ENCODE assay signal across 22 mouse cellular contexts in genomic region chr9:23262851-23263250, GRCm38 (mm10). TPM values are rescaled to one million over a fixed set of nuclear protein-coding genes. Genes with fewer than 3 reads are reported as not detected.
DNase-seq lines count a peak whose midpoint lies in the region; ATAC-seq and TF ChIP-seq lines count a peak whose summit lies in the region.
"Had no signal": no experiment of that assay in that cellular context is flagged by ENCODE, and none has a peak within 500 bp of the region (broad histone marks: within the 10 kb centered on the region; RNA-seq: fewer than 3 reads in every experiment).

No protein-coding gene starts in this region.

- H3K9me3 ChIP-seq in embryonic facial prominence, embryonic 11.5 days (replicated peaks; ENCODE audit: control insufficient read depth, low read length): no peaks in the 10 kb centered on the region
- H3K9me3 ChIP-seq in embryonic facial prominence, embryonic 10.5 days: peaks cover 7% of the 10 kb centered on the region; the same call in 1 of the 2 replicates
- H3K9me3 ChIP-seq in liver, postnatal 0 days (ENCODE audit: low read length): no peaks in the 10 kb centered on the region
- H3K9me3 ChIP-seq: embryonic facial prominence, embryonic 12.5 days had no signal

- no peak for TF ChIP-seq EP300 in liver, postnatal 0 days (IDR thresholded peaks at IDR 0.05; ENCODE audit: low read depth)

- no peak overlapping the region for H3K4me2 ChIP-seq in embryonic facial prominence, embryonic 11.5 days (ENCODE audit: low read depth, low read length)
- H3K4me2 ChIP-seq in liver, postnatal 0 days (ENCODE audit: low read depth, low read length): no peak overlapping the region
- H3K4me2 ChIP-seq: embryonic facial prominence, embryonic 12.5 days; forebrain, embryonic 13.5 days; forebrain, embryonic 15.5 days had no signal

- H3K27me3 ChIP-seq in embryonic facial prominence, embryonic 11.5 days (ENCODE audit: control insufficient read depth, insufficient read depth, low read length): no peaks in the 10 kb centered on the region
- no peaks in the 10 kb centered on the region for H3K27me3 ChIP-seq in embryonic facial prominence, embryonic 10.5 days (replicated peaks; ENCODE audit: low read depth, poor library complexity, severe bottlenecking)
- 0 out of 2 replicates have a peak, but pooled peaks cover 3% of the 10 kb centered on the region for H3K27me3 ChIP-seq in liver, adult 2 months (ENCODE audit: control insufficient read depth, insufficient read depth, low read length)
- no peaks in the 10 kb centered on the region for H3K27me3 ChIP-seq in liver, postnatal 0 days (ENCODE audit: insufficient read depth, low read length)
- H3K27me3 ChIP-seq: embryonic facial prominence, embryonic 12.5 days; forebrain, embryonic 13.5 days; forebrain, embryonic 15.5 days; Patski had no signal

- peak; percentile 42 for DNase-seq in embryonic facial prominence, embryonic 11.5 days (ENCODE audit: low spot score)
- DNase-seq in embryonic facial prominence, embryonic 10.5 days (ENCODE audit: low spot score): no peak
- DNase-seq in liver, adult 2 months (ENCODE audit: extremely low read depth, low read depth, low spot score): peak; percentile 44
- no peak for DNase-seq in liver, postnatal 0 days
- peak; percentile 98 for DNase-seq in adipocyte (ENCODE audit: low spot score)
- no peak for DNase-seq in layer of hippocampus, postnatal 10 days (ENCODE audit: low spot score in 2 of 2)
- DNase-seq in left cerebral cortex, adult 9 months (ENCODE audit: low spot score in 2 of 2): no peak
- DNase-seq: adrenal gland, adult 2 months; adrenal gland, postnatal 10 days; adrenal gland, postnatal 25 days; cerebellum, adult 11-12 months; cerebellum, adult 2 months; cerebellum, adult 9-10 months; cerebellum, postnatal 10 days; cerebellum, postnatal 25 days; forebrain, postnatal 0 days had no signal

- no peak overlapping the region for H3K4me3 ChIP-seq in embryonic facial prominence, embryonic 11.5 days (ENCODE audit: low read depth, low read length)
- H3K4me3 ChIP-seq in embryonic facial prominence, embryonic 10.5 days: no peak overlapping the region
- no peak overlapping the region for H3K4me3 ChIP-seq in liver, adult 2 months (ENCODE audit: insufficient read depth, low read depth, low read length)
- H3K4me3 ChIP-seq in liver, postnatal 0 days (ENCODE audit: low read depth, low read length): no peak overlapping the region
- H3K4me3 ChIP-seq: embryonic facial prominence, embryonic 12.5 days; forebrain, embryonic 13.5 days; forebrain, embryonic 15.5 days had no signal

- WGBS in embryonic facial prominence, embryonic 11.5 days: 69% methylated on average over 7 of the region's 7 CpGs
- 77% methylated on average over 7 of the region's 7 CpGs for WGBS in embryonic facial prominence, embryonic 10.5 days
- WGBS in liver, adult 2 months: 66% methylated on average over 7 of the region's 7 CpGs
- WGBS in liver, postnatal 0 days (ENCODE audit: insufficient replicate concordance): 69% methylated on average over 7 of the region's 7 CpGs

- H3K9ac ChIP-seq in embryonic facial prominence, embryonic 11.5 days (replicated peaks; ENCODE audit: low read length): no peak overlapping the region
- no peak overlapping the region for H3K9ac ChIP-seq in liver, adult 2 months (ENCODE audit: low read depth, low read length)
- no peak overlapping the region for H3K9ac ChIP-seq in liver, postnatal 0 days (replicated peaks)
- H3K9ac ChIP-seq: embryonic facial prominence, embryonic 12.5 days; forebrain, embryonic 13.5 days; forebrain, embryonic 15.5 days; forebrain, postnatal 0 days had no signal

- no peak for ATAC-seq in embryonic facial prominence, embryonic 11.5 days (replicated peaks; ENCODE audit: insufficient number of reproducible peaks, low FRiP score, low TSS enrichment, low read depth)
- no peak for ATAC-seq in liver, postnatal 0 days
- ATAC-seq: activated CD4-positive, CD25-positive, alpha-beta regulatory T cell, adult 4 months; forebrain, embryonic 13.5 days; forebrain, embryonic 15.5 days; forebrain, postnatal 0 days; Patski had no signal

- TF ChIP-seq POLR2A in liver, adult 2 months (IDR thresholded peaks at IDR 0.05; ENCODE audit: extremely low read depth, insufficient read depth, low read length): no peak

- TF ChIP-seq CTCF in liver, adult 2 months (IDR thresholded peaks at IDR 0.05; ENCODE audit: low read depth, low read length): no peak
- TF ChIP-seq CTCF in liver, postnatal 0 days (IDR thresholded peaks at IDR 0.05; ENCODE audit: low read depth): no peak

- H3K4me1 ChIP-seq in embryonic facial prominence, embryonic 11.5 days (ENCODE audit: control insufficient read depth, insufficient read depth, low read length): no peaks in the 10 kb centered on the region
- H3K4me1 ChIP-seq in embryonic facial prominence, embryonic 10.5 days: peaks cover 4% of the 10 kb centered on the region; the same call in 1 of the 2 replicates
- no peaks in the 10 kb centered on the region; the same call in 1 of the 2 replicates for H3K4me1 ChIP-seq in liver, adult 2 months (ENCODE audit: control insufficient read depth, insufficient read depth, low read length)
- no peaks in the 10 kb centered on the region for H3K4me1 ChIP-seq in liver, postnatal 0 days (ENCODE audit: insufficient read depth)
- H3K4me1 ChIP-seq: embryonic facial prominence, embryonic 12.5 days; forebrain, embryonic 15.5 days had no signal

- no peak overlapping the region for H3K27ac ChIP-seq in embryonic facial prominence, embryonic 11.5 days (replicated peaks; ENCODE audit: low read depth, low read length)
- H3K27ac ChIP-seq in embryonic facial prominence, embryonic 10.5 days (replicated peaks): no peak overlapping the region
- H3K27ac ChIP-seq in liver, adult 2 months (replicated peaks; ENCODE audit: insufficient read depth, low read depth, low read length): no peak overlapping the region
- H3K27ac ChIP-seq in liver, postnatal 0 days (ENCODE audit: low read depth): no peak overlapping the region
- H3K27ac ChIP-seq: embryonic facial prominence, embryonic 12.5 days; forebrain, embryonic 13.5 days; forebrain, embryonic 15.5 days had no signal

- no peaks in the 10 kb centered on the region for H3K36me3 ChIP-seq in embryonic facial prominence, embryonic 11.5 days (replicated peaks; ENCODE audit: control insufficient read depth, insufficient read depth, low read depth, low read length)
- no peaks in the 10 kb centered on the region for H3K36me3 ChIP-seq in embryonic facial prominence, embryonic 10.5 days (replicated peaks)
- no peaks in the 10 kb centered on the region for H3K36me3 ChIP-seq in liver, adult 2 months (ENCODE audit: control insufficient read depth, insufficient read depth, low read length)
- no peaks in the 10 kb centered on the region for H3K36me3 ChIP-seq in liver, postnatal 0 days (replicated peaks; ENCODE audit: insufficient read depth, low read length)
- H3K36me3 ChIP-seq: embryonic facial prominence, embryonic 12.5 days had no signal

- no peaks in the 10 kb centered on the region for H3K79me2 ChIP-seq in liver, adult 2 months (ENCODE audit: control insufficient read depth, insufficient read depth, low read length)

RNA-seq across cellular contexts. Expression of gene Bmper, which starts 40.0 kb away (rescaled TPM):
- 9.6 and 10.8 TPM in 2 replicates for polyA plus RNA-seq in embryonic facial prominence, embryonic 11.5 days (2014; fragmentation: Nextera tagmentation; extraction: Ambion mirVana)
- polyA plus RNA-seq in embryonic facial prominence, embryonic 10.5 days (2016; fragmentation: Nextera tagmentation; extraction: Ambion mirVana): 2.6 and 4.5 TPM in 2 replicates
- 1.2 and 2.1 TPM in 2 replicates for total RNA-seq in liver, adult 2 months (2014; rRNA removed)
- polyA plus RNA-seq in liver, adult 2 months (2012; rRNA removed): 0.23 and 0.57 TPM in 2 replicates
- 0.60 and 0.72 TPM in 2 replicates for polyA plus RNA-seq in liver, postnatal 0 days (2015; fragmentation: Nextera tagmentation; extraction: Ambion mirVana)
- total RNA-seq in layer of hippocampus, postnatal 10 days (2021): 10 to 100 TPM in 1 of 2 experiments, 1 to 10 TPM in 1; 7.9 to 10.1 TPM
- total RNA-seq: MEL had no signal
- polyA plus RNA-seq: activated CD4-positive, CD25-positive, alpha-beta regulatory T cell, adult 4 months had no signal

Comparison
In these comparisons a context has a peak if more than half of its experiments do, and no peak if none do; other contexts are left out.
1. DNase-seq: peak in embryonic facial prominence, embryonic 11.5 days (single experiment), liver, adult 2 months (single experiment) and adipocyte (single experiment); none in embryonic facial prominence, embryonic 10.5 days (single experiment), liver, postnatal 0 days (single experiment), layer of hippocampus, postnatal 10 days (0 of 2) and left cerebral cortex, adult 9 months (0 of 2).